Comparison of ENCODE assay signal across 8 mouse cellular contexts in the genomic region with DNA sequence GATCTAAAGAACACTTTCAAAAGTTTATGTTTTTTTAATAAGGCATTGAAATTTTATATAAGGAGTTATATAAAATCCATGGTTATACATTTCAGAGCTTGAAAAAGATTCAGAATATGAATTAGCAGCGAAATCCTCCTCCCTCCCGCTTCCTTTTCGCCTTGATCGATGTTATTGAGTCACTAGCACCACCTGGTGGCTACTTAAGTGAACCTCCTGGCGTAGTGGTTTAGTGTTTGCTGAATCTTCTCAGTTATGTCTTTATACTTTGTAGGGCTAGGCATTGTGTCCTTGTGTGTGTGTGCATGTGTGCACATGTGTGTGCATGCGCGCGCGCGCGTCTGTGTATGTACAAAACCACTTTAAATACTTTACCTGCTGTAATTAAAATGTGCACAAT. TPM values are rescaled to one million over a fixed set of nuclear protein-coding genes. Genes with fewer than 3 reads are reported as not detected.
DNase-seq lines count a peak whose midpoint lies in the region; ATAC-seq and TF ChIP-seq lines count a peak whose summit lies in the region.

No protein-coding gene starts in this region.

- TF ChIP-seq CTCF in stomach, postnatal 0 days (IDR thresholded peaks at IDR 0.05; ENCODE audit: low read depth) = peak; percentile 92

- no peaks in the 10 kb centered on the region for H3K27me3 ChIP-seq in liver, embryonic 11.5 days (replicated peaks; ENCODE audit: control insufficient read depth, insufficient read depth, low read length)
- H3K27me3 ChIP-seq in forebrain, embryonic 16.5 days (replicated peaks; ENCODE audit: control insufficient read depth, insufficient read depth, low read length) = no peaks in the 10 kb centered on the region
- H3K27me3 ChIP-seq in midbrain, embryonic 13.5 days = no peaks in the 10 kb centered on the region
- H3K27me3 ChIP-seq in stomach, postnatal 0 days (ENCODE audit: control insufficient read depth, insufficient read depth, low read length) = no peaks in the 10 kb centered on the region

- no peak overlapping the region for H3K4me2 ChIP-seq in liver, embryonic 11.5 days
- no peak overlapping the region for H3K4me2 ChIP-seq in forebrain, embryonic 16.5 days (ENCODE audit: low read length)
- H3K4me2 ChIP-seq in midbrain, embryonic 13.5 days (replicated peaks) = no peak overlapping the region
- no peak overlapping the region for H3K4me2 ChIP-seq in stomach, postnatal 0 days (replicated peaks; ENCODE audit: low read depth)

- no peaks in the 10 kb centered on the region for H3K4me1 ChIP-seq in liver, embryonic 11.5 days (replicated peaks; ENCODE audit: control insufficient read depth, insufficient read depth, low read length)
- no peaks in the 10 kb centered on the region for H3K4me1 ChIP-seq in forebrain, embryonic 16.5 days (replicated peaks; ENCODE audit: control insufficient read depth, insufficient read depth, low read length)
- no peaks in the 10 kb centered on the region for H3K4me1 ChIP-seq in midbrain, embryonic 13.5 days (replicated peaks)
- no peaks in the 10 kb centered on the region for H3K4me1 ChIP-seq in stomach, postnatal 0 days (replicated peaks; ENCODE audit: control insufficient read depth, insufficient read depth)

- ATAC-seq in liver, embryonic 11.5 days (replicated peaks; ENCODE audit: low FRiP score) = no peak; the same call in 1 of the 2 replicates
- ATAC-seq in forebrain, embryonic 16.5 days = peak; percentile 89
- peak; percentile 91 for ATAC-seq in midbrain, embryonic 13.5 days
- no peak for ATAC-seq in stomach, postnatal 0 days (ENCODE audit: low FRiP score, low TSS enrichment)

- H3K36me3 ChIP-seq in liver, embryonic 11.5 days (ENCODE audit: control insufficient read depth, insufficient read depth, low read length) = no peaks in the 10 kb centered on the region
- no peaks in the 10 kb centered on the region for H3K36me3 ChIP-seq in forebrain, embryonic 16.5 days (ENCODE audit: control insufficient read depth, insufficient read depth)
- H3K36me3 ChIP-seq in midbrain, embryonic 13.5 days = no peaks in the 10 kb centered on the region
- no peaks in the 10 kb centered on the region for H3K36me3 ChIP-seq in stomach, postnatal 0 days (ENCODE audit: control insufficient read depth, insufficient read depth, low read length)

- no peaks in the 10 kb centered on the region for H3K9me3 ChIP-seq in liver, embryonic 11.5 days (ENCODE audit: control insufficient read depth, low read length)
- no peaks in the 10 kb centered on the region for H3K9me3 ChIP-seq in forebrain, embryonic 16.5 days (ENCODE audit: control insufficient read depth, low read length)
- H3K9me3 ChIP-seq in midbrain, embryonic 13.5 days = no peaks in the 10 kb centered on the region
- no peaks in the 10 kb centered on the region for H3K9me3 ChIP-seq in stomach, postnatal 0 days (ENCODE audit: control insufficient read depth, low read length)

- H3K9ac ChIP-seq in liver, embryonic 11.5 days (ENCODE audit: low read depth, low read length) = no peak overlapping the region
- H3K9ac ChIP-seq in forebrain, embryonic 16.5 days (replicated peaks; ENCODE audit: low read depth, low read length) = no peak overlapping the region
- no peak overlapping the region for H3K9ac ChIP-seq in midbrain, embryonic 13.5 days (replicated peaks)
- H3K9ac ChIP-seq in stomach, postnatal 0 days (ENCODE audit: low read length) = no peak overlapping the region

- peak; percentile 22 for DNase-seq in liver
- no peak for DNase-seq in liver, embryonic 11.5 days (ENCODE audit: low spot score)
- DNase-seq in cerebellum, adult 18-20 months = peak; percentile 42 to 45
- DNase-seq in induced T-regulatory cell, adult 2 months (ENCODE audit: low read depth) = peak; percentile 57
- peak; percentile 73 for DNase-seq in left cerebral cortex, adult 11 months (ENCODE audit: low spot score)
- peak; percentile 32 for DNase-seq in stomach, postnatal 0 days (ENCODE audit: low spot score)

- H3K27ac ChIP-seq in liver, embryonic 11.5 days (ENCODE audit: low read depth, low read length) = no peak overlapping the region
- H3K27ac ChIP-seq in forebrain, embryonic 16.5 days (ENCODE audit: low read length) = no peak overlapping the region
- H3K27ac ChIP-seq in midbrain, embryonic 13.5 days = no peak overlapping the region
- H3K27ac ChIP-seq in stomach, postnatal 0 days (replicated peaks) = no peak overlapping the region

- no peak overlapping the region for H3K4me3 ChIP-seq in liver, embryonic 11.5 days (ENCODE audit: low read depth, low read length)
- H3K4me3 ChIP-seq in forebrain, embryonic 16.5 days (replicated peaks; ENCODE audit: low read length) = no peak overlapping the region
- no peak overlapping the region for H3K4me3 ChIP-seq in midbrain, embryonic 13.5 days (replicated peaks)
- no peak overlapping the region for H3K4me3 ChIP-seq in stomach, postnatal 0 days (ENCODE audit: low read depth, low read length)

- TF ChIP-seq EP300 in stomach, postnatal 0 days (optimal IDR thresholded peaks at IDR 0.05) = no peak

- WGBS in liver, embryonic 11.5 days = 5% methylated on average over 11 of the region's 11 CpGs
- 5% methylated on average over 11 of the region's 11 CpGs for WGBS in forebrain, embryonic 16.5 days
- WGBS in midbrain, embryonic 13.5 days = 8% methylated on average over 11 of the region's 11 CpGs
- 8% methylated on average over 11 of the region's 11 CpGs for WGBS in stomach, postnatal 0 days

RNA-seq across cellular contexts. Expression of gene Olfr878, which starts 14.9 kb away (rescaled TPM):
- polyA plus RNA-seq in liver, embryonic 11.5 days (2014; fragmentation: Nextera tagmentation; extraction: Ambion mirVana) = not detected in 2 replicates
- not detected in 2 replicates for polyA plus RNA-seq in forebrain, embryonic 16.5 days (2015; fragmentation: Nextera tagmentation; extraction: Ambion mirVana)
- polyA plus RNA-seq in midbrain, embryonic 13.5 days (2015; fragmentation: Nextera tagmentation; extraction: Ambion mirVana) = not detected in 2 replicates
- polyA plus RNA-seq in stomach, postnatal 0 days (2015; fragmentation: Nextera tagmentation; extraction: Ambion mirVana) = not detected in 2 replicates

RNA-seq across cellular contexts. Expression of gene Olfr145, which starts 36.0 kb away (rescaled TPM):
- polyA plus RNA-seq in liver, embryonic 11.5 days (2014; fragmentation: Nextera tagmentation; extraction: Ambion mirVana) = not detected in 2 replicates
- polyA plus RNA-seq in forebrain, embryonic 16.5 days (2015; fragmentation: Nextera tagmentation; extraction: Ambion mirVana) = not detected in 2 replicates
- polyA plus RNA-seq in midbrain, embryonic 13.5 days (2015; fragmentation: Nextera tagmentation; extraction: Ambion mirVana) = not detected in 2 replicates
- polyA plus RNA-seq in stomach, postnatal 0 days (2015; fragmentation: Nextera tagmentation; extraction: Ambion mirVana) = 0.01 TPM in 1 of 2 replicates, not detected in the other

RNA-seq across cellular contexts. Expression of gene Olfr881, which starts 59.1 kb away (rescaled TPM):
- not detected in 2 replicates for polyA plus RNA-seq in liver, embryonic 11.5 days (2014; fragmentation: Nextera tagmentation; extraction: Ambion mirVana)
- not detected in 2 replicates for polyA plus RNA-seq in forebrain, embryonic 16.5 days (2015; fragmentation: Nextera tagmentation; extraction: Ambion mirVana)
- polyA plus RNA-seq in midbrain, embryonic 13.5 days (2015; fragmentation: Nextera tagmentation; extraction: Ambion mirVana) = not detected in 2 replicates
- not detected in 2 replicates for polyA plus RNA-seq in stomach, postnatal 0 days (2015; fragmentation: Nextera tagmentation; extraction: Ambion mirVana)

Comparison
In these comparisons a context has a peak if more than half of its experiments do, and no peak if none do; other contexts are left out.
1. ATAC-seq: peak in forebrain, embryonic 16.5 days (single experiment) and midbrain, embryonic 13.5 days (single experiment); none in liver, embryonic 11.5 days (single experiment) and stomach, postnatal 0 days (single experiment).